Mouse (Mus musculus): ENCODE data around the gene Decr2. TPM values are rescaled to one million over a fixed set of nuclear protein-coding genes. Genes with fewer than 3 reads are reported as not detected.
A peak's percentile ranks its signal among the peaks of the same experiment; 100 is the strongest.
"Not testable (repeated sequence)": the region's sequence is repeated elsewhere in the genome, so short reads cannot be mapped to it uniquely, and the experiment has no call there.

Gene Decr2
- polyA plus RNA-seq, 1 experiment from 2014 or later, result 26.3 TPM

- 83% methylated on average over 5 of the region's 5 CpGs for WGBS
- no peaks in the 10 kb centered on the region for H3K4me1 ChIP-seq
These were observed 46.9 kb downstream of the Decr2 start for GRCm38 (mm10) chr17:26043249-26043636.

GRCm38 (mm10) chr17:26042599-26043248 is 47.4 kb downstream of the Decr2 start:
- Histone ChIP-seq H3K4me1 (no peaks in the 10 kb centered on the region), H3K27me3 (ENCODE audit: low read depth, poor library complexity, severe bottlenecking) (no peaks in the 10 kb centered on the region), H3K9me3 (replicated peaks) (no peaks in the 10 kb centered on the region), H3K27ac (no peak overlapping the region), H3K4me3 (no peak overlapping the region), H3K36me3 (no peaks in the 10 kb centered on the region; the same call in 1 of the 2 replicates)
- whole genome bisulfite sequencing, result 86% methylated on average over 13 of the region's 13 CpGs
- no peak for DNase-seq (ENCODE audit: low spot score)

More at GRCm38 (mm10) chr17:26043249-26043636, 46.9 kb downstream of the Decr2 start:
- no peak for DNase-seq (ENCODE audit: low spot score)
- H3K36me3 ChIP-seq, result no peaks in the 10 kb centered on the region; the same call in 1 of the 2 replicates
- no peaks in the 10 kb centered on the region for H3K9me3 ChIP-seq (replicated peaks)
- no peaks in the 10 kb centered on the region for H3K27me3 ChIP-seq (ENCODE audit: low read depth, poor library complexity, severe bottlenecking)
- H3K4me3 ChIP-seq, result no peak overlapping the region
- H3K27ac ChIP-seq, result no peak overlapping the region

- 53% methylated on average over 9 of the region's 9 CpGs for WGBS
- Histone ChIP-seq H3K27me3 (ENCODE audit: low read depth, poor library complexity, severe bottlenecking) (no peaks in the 10 kb centered on the region), H3K27ac (no peak overlapping the region), H3K4me1 (no peaks in the 10 kb centered on the region), H3K36me3 (peaks cover 5% of the 10 kb centered on the region), H3K4me3 (no peak overlapping the region), H3K9me3 (replicated peaks) (no peaks in the 10 kb centered on the region)
- peak; percentile 65 for DNase-seq (ENCODE audit: low spot score)
These were observed 48.9 kb downstream of the Decr2 start for GRCm38 (mm10) chr17:26041111-26041802.

GRCm38 (mm10) chr17:26040711-26041110 is 49.4 kb downstream of the Decr2 start:
- not testable (repeated sequence) for DNase-seq (ENCODE audit: low spot score); H3K4me1 ChIP-seq; H3K9me3 ChIP-seq (replicated peaks); H3K27me3 ChIP-seq (ENCODE audit: low read depth, poor library complexity, severe bottlenecking); H3K27ac ChIP-seq; H3K4me3 ChIP-seq
- H3K36me3 ChIP-seq, result peaks cover 10% of the 10 kb centered on the region
- 91% methylated on average over 8 of the region's 8 CpGs for WGBS

- H3K27ac ChIP-seq, result no peak overlapping the region
- H3K27me3 ChIP-seq (ENCODE audit: low read depth, poor library complexity, severe bottlenecking), result no peaks in the 10 kb centered on the region
- 83% methylated on average over 6 of the region's 6 CpGs for WGBS
- DNase-seq (ENCODE audit: low spot score), result no peak
- H3K36me3 ChIP-seq, result peaks cover 64% of the 10 kb centered on the region
- H3K4me3 ChIP-seq, result no peak overlapping the region
- H3K4me1 ChIP-seq, result no peaks in the 10 kb centered on the region
- H3K9me3 ChIP-seq (replicated peaks), result no peaks in the 10 kb centered on the region
These were observed 58.1 kb downstream of the Decr2 start for GRCm38 (mm10) chr17:26032037-26032436.

- no peak overlapping the region for H3K4me3 ChIP-seq
- no peaks in the 10 kb centered on the region for H3K9me3 ChIP-seq (replicated peaks)
- WGBS, result 95% methylated on average over 5 of the region's 5 CpGs
- H3K27ac ChIP-seq, result no peak overlapping the region
- no peak for DNase-seq (ENCODE audit: low spot score)
- H3K36me3 ChIP-seq, result peaks cover 63% of the 10 kb centered on the region
- H3K27me3 ChIP-seq (ENCODE audit: low read depth, poor library complexity, severe bottlenecking), result no peaks in the 10 kb centered on the region
- H3K4me1 ChIP-seq, result no peaks in the 10 kb centered on the region
These were observed 58.6 kb downstream of the Decr2 start for GRCm38 (mm10) chr17:26031583-26031982.

Other genes with a start within 250 kb of the Decr2 start
- gene Gm20683, start 248.6 kb downstream of the Decr2 start, polyA plus RNA-seq (2016; fragmentation: Nextera tagmentation; extraction: Ambion mirVana), result 1.5 and 1.9 TPM in 2 replicates
- gene Rhot2, start 245.5 kb downstream of the Decr2 start, polyA plus RNA-seq (2016; fragmentation: Nextera tagmentation; extraction: Ambion mirVana), result 30.8 and 32.6 TPM in 2 replicates
- gene Wdr90, start 228.8 kb downstream of the Decr2 start, polyA plus RNA-seq (2016; fragmentation: Nextera tagmentation; extraction: Ambion mirVana), result 45.5 and 46.2 TPM in 2 replicates
- gene Mcrip2, start 221.6 kb downstream of the Decr2 start, polyA plus RNA-seq (2016; fragmentation: Nextera tagmentation; extraction: Ambion mirVana), result 13.6 and 22.0 TPM in 2 replicates
- 69.3 and 69.6 TPM in 2 replicates for gene Mettl26, start 215.3 kb downstream of the Decr2 start, polyA plus RNA-seq (2016; fragmentation: Nextera tagmentation; extraction: Ambion mirVana)
- gene Wfikkn1, start 209.5 kb downstream of the Decr2 start, polyA plus RNA-seq (2016; fragmentation: Nextera tagmentation; extraction: Ambion mirVana), result 2.6 and 5.6 TPM in 2 replicates
- 37.5 and 37.9 TPM in 2 replicates for gene Rab40c, start 170.6 kb downstream of the Decr2 start, polyA plus RNA-seq (2016; fragmentation: Nextera tagmentation; extraction: Ambion mirVana)
- gene Pigq, start 145.4 kb downstream of the Decr2 start, polyA plus RNA-seq (2016; fragmentation: Nextera tagmentation; extraction: Ambion mirVana), result 65.2 and 72.1 TPM in 2 replicates
- gene Nhlrc4, start 145.4 kb downstream of the Decr2 start, polyA plus RNA-seq (2016; fragmentation: Nextera tagmentation; extraction: Ambion mirVana), result 0.10 and 0.18 TPM in 2 replicates
- 0.08 and 0.20 TPM in 2 replicates for gene A930017K11Rik, start 137.8 kb downstream of the Decr2 start, polyA plus RNA-seq (2016; fragmentation: Nextera tagmentation; extraction: Ambion mirVana)
- gene Capn15, start 104.5 kb downstream of the Decr2 start, polyA plus RNA-seq (2016; fragmentation: Nextera tagmentation; extraction: Ambion mirVana), result 38.7 and 38.9 TPM in 2 replicates
- gene Rab11fip3, start 20.8 kb downstream of the Decr2 start, polyA plus RNA-seq (2016; fragmentation: Nextera tagmentation; extraction: Ambion mirVana), result 20.9 and 22.1 TPM in 2 replicates
- 163 and 186 TPM in 2 replicates for gene Nme4, start 5.3 kb upstream of the Decr2 start, polyA plus RNA-seq (2016; fragmentation: Nextera tagmentation; extraction: Ambion mirVana)
- 0.53 and 0.56 TPM in 2 replicates for gene Tmem8, start 23.0 kb upstream of the Decr2 start, polyA plus RNA-seq (2016; fragmentation: Nextera tagmentation; extraction: Ambion mirVana)
- gene Mrpl28, start 33.2 kb upstream of the Decr2 start, polyA plus RNA-seq (2016; fragmentation: Nextera tagmentation; extraction: Ambion mirVana), result 302 and 336 TPM in 2 replicates
- gene Axin1, start 48.4 kb upstream of the Decr2 start, polyA plus RNA-seq (2016; fragmentation: Nextera tagmentation; extraction: Ambion mirVana), result 11.5 and 14.2 TPM in 2 replicates
- 0.53 and 0.58 TPM in 2 replicates for gene Pdia2, start 108.8 kb upstream of the Decr2 start, polyA plus RNA-seq (2016; fragmentation: Nextera tagmentation; extraction: Ambion mirVana)
- 1.3 and 1.5 TPM in 2 replicates for gene Rgs11, start 112.6 kb upstream of the Decr2 start, polyA plus RNA-seq (2016; fragmentation: Nextera tagmentation; extraction: Ambion mirVana)
- gene Arhgdig, start 117.4 kb upstream of the Decr2 start, polyA plus RNA-seq (2016; fragmentation: Nextera tagmentation; extraction: Ambion mirVana), result 2.0 and 4.2 TPM in 2 replicates
- gene Fam234a, start 153.9 kb upstream of the Decr2 start, polyA plus RNA-seq (2016; fragmentation: Nextera tagmentation; extraction: Ambion mirVana), result 21.5 and 28.0 TPM in 2 replicates
- gene Luc7l, start 162.6 kb upstream of the Decr2 start, polyA plus RNA-seq (2016; fragmentation: Nextera tagmentation; extraction: Ambion mirVana), result 136 and 137 TPM in 2 replicates

Measured in limb, embryonic 10.5 days (tissue).